Mouse (Mus musculus): ENCODE data around the gene Spock2.
"Not testable (repeated sequence)": the region's sequence is repeated elsewhere in the genome, so short reads cannot be mapped to it uniquely, and the experiment has no call there.

The Spock2 gene

GRCm38 (mm10) chr10:60148087-60148486, 42.1 kb downstream of the Spock2 start:
- DNase-seq (ENCODE audit: low spot score), result peak; percentile 92

DNA sequence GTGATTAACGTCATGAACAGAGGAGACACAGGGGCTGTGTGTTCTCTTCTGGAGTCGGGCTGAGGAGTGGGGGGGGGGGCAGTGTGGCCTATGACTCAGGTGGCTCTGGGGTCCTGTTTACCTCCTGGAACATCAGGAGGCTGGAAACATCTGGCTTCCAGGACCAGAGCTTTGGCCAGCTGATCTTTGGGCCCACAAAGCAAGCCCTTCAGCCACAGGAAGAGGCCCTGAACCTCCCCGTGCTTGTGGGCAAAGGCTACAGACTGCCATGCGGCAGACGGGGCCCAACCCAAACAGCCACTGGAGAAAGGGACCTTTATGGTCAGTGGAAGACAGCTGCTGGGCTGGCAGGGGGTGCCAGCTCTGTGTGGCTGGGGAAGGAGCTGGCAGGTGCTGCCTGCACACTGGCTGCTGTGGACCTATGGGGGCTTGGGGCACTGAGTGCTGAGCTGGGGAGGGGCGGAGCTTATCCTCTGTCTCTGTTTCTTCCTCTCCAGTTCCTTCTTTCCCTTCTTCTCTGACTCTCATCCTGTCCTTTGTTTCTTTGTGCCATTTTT, 45.2 kb downstream of the Spock2 start:
- DNase-seq (ENCODE audit: low spot score), result no peak

- DNase-seq (ENCODE audit: low spot score), result no peak
Observed at GRCm38 (mm10) chr10:60156016-60156415, 50.0 kb downstream of the Spock2 start.

DNA sequence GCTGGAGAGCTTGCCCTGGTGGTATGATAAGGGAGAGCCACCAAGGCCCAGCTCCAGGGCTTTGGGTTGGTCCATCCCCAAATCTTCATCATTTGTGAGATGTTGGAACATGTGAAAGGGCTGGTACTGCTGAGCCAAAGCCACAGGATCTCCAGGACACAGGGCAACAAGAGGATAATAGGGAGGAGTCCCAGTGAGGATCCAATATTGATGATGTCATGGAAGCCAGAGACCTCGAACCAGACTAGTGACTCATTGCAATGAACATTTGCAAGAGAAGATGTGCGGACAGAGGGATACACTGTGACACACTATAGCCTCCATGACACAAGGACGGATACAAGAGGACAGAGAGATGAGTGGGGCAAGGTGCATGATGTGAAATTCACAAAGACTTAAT, 52.1 kb downstream of the Spock2 start:
- no peak for DNase-seq (ENCODE audit: low spot score)

DNA sequence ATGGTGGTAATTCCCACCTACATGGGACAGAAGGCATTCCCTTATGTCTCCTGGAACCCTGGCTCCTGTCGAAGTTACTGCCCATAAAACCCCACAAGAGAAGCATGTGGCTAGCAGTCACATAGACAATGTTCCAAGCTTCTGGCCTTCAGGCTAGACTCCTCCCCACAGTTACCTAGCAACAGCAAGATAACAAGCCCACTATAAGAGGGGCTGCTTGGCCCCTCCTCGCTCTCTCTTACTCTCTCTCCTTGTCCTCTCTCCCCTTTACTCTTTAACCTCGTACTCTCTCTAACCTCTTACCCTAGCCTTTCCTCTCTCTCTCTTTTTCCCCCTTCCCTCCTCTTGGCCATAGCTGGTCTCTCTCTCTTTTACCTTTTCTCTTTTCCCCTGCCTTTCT, 55.4 kb downstream of the Spock2 start:
- not testable (repeated sequence) for DNase-seq (ENCODE audit: low spot score)

DNA sequence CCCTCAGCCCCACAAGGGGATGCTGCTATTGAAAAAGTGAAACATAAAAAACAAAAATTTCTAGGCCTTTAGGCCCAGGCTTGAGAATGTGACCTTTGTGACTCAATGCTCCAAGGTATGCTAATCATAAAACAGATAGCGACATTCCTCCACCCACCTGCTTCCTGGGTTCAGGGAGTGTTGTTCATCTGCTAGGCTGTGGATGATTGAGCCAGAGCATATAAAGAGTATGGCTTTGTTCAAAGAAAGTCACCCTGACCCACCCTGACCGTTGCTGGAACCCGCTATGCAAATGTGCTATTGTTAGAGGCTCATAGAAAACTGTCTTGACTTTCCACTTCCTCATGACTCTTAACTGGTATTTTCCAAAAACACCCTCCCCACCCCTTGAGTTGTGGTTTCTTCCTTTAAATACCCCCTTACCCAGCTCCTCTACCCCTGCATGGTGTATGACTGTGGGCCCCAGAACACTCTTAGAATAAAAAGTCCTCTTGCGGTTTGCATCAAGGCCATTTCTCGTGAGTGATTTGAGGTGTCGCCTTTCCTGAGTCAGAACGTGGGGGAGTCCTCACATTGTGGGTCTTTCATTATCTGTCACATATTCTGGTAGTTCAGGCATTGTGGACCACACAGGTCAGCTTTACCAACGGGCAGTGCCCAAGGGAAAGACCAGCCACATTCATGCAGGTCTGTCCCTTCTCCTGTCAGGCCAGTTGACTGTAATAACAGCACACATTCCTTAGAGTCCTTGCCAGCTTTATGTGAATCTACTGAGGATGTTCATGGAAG, 56.4 kb downstream of the Spock2 start:
- not testable (repeated sequence) for DNase-seq (ENCODE audit: low spot score)

- DNase-seq (ENCODE audit: low spot score), result no peak
Observed at GRCm38 (mm10) chr10:60162973-60163255, 56.9 kb downstream of the Spock2 start.

- no peak for DNase-seq (ENCODE audit: low spot score)
Observed at GRCm38 (mm10) chr10:60164869-60165268, 58.9 kb downstream of the Spock2 start.

DNA sequence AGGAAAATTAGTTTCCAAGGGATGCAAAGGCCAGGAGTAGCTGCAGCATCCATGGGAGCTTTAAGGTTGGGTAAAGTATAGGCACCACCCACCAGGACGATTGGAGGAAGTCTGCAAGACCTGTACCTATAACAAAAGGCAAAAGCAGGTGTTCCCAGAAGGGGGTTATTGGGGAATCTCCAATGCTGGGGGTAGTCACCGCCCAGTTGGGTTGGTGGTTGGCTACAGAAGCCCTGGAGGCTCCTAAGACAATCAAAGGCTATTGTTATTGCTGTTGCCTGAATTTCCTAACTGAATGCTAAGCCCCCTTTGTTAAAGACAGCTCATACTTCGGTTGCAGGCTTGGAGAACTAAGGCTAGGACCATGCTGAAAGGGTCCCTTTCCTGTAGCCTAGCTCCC, 60.0 kb downstream of the Spock2 start:
- no peak for DNase-seq (ENCODE audit: low spot score)

- DNase-seq (ENCODE audit: low spot score), result no peak
Observed at GRCm38 (mm10) chr10:60168306-60168705, 62.3 kb downstream of the Spock2 start.

GRCm38 (mm10) chr10:60168960-60169359, 62.9 kb downstream of the Spock2 start:
- no peak for DNase-seq (ENCODE audit: low spot score)

DNA sequence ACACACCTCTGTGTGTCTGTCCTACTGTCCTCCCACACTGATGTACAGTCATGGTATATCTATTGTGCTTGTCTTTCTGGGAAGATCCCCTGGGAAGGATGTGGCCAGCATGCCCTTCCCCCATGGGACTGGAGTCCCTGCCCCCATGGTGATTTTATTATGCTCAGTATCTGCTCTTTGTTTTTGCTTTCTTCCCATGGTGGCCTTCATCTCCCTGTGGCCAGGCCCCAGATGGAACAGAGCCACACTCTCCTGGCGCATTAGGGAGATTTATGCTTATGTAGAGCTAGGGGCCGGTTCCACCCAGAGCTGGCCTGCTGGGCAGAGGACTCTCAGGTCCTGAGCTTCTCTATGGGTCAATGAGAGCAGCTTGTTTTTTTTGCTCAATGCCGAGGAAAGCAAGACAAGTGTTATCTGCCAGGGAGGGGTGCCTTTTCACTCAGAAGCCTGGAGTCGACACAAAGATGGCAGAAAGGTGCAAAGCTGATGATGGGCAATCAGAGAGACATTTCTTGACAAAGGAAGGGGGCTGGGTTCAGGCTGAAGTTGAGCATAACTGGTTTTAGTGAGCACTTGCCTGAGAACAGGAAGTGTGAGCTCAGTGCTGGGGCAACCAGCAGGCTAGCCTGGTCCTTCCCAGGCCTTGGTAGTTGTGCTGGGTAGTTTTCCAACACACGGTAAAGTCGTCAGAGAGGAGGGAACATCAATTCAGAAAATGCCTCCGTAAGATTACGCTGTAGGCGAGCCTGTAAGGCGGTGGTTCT, 64.5 kb downstream of the Spock2 start:
- DNase-seq (ENCODE audit: low spot score), result no peak

DNA sequence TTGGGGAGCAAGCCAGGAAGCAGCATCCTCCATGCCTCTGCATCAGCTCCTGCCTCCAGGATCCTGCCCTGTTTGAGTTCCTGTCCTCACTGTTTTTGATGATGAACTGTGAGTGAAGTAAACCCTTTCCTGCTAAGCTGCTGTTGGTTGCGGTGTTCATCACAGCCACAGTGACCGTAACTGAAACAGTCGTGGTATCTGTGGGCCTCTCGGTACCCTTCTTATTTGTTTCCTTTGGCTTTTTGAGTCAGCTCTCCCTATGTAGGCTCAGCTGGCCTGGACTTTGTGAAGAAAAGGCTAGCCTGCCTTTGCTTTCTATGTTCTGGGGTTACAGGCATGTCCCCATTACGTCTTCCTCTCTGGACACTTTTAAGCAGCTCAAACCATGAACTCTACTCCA, 65.3 kb downstream of the Spock2 start:
- DNase-seq (ENCODE audit: low spot score), result no peak

DNA sequence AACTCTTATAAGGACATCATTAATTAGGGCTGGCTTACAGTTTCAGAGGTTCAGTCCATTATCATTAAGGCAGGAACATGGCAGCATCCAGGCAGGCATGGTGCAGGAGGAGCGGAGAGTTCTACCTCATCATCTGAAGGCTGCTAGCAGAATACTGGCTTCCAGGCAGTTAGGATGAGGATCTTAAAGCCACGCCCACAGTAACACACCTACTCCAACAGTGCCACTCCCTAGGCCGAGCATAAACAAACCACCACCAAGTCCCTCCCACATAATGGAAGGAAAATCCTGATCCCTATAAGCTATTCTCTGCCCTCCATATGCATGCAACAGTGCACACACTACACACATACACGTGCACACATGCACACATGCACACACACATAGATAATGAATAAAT, 66.3 kb downstream of the Spock2 start:
- no peak for DNase-seq (ENCODE audit: low spot score)

- DNase-seq (ENCODE audit: low spot score), result no peak
Observed at GRCm38 (mm10) chr10:60173035-60173434, 67.0 kb downstream of the Spock2 start.

DNA sequence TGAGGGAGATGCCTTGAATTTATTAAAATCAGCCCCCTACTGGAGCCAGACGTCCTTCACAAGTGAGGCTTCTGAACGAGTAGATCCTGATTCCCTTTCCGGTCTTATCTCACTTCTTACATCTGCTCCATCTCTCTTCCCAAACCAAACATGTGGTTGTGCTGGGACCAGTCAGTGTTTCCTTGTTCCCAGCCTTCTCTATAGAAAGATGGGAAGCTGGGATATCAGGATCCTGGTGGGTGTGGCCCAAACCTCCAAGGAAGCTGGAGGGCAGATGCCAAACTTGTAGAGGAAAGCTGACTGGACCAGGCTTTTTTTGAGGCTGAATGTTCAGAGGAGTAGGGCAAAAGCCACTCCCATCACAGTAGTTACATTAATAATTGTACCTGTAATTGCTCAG, 68.5 kb downstream of the Spock2 start:
- no peak for DNase-seq (ENCODE audit: low spot score)

DNA sequence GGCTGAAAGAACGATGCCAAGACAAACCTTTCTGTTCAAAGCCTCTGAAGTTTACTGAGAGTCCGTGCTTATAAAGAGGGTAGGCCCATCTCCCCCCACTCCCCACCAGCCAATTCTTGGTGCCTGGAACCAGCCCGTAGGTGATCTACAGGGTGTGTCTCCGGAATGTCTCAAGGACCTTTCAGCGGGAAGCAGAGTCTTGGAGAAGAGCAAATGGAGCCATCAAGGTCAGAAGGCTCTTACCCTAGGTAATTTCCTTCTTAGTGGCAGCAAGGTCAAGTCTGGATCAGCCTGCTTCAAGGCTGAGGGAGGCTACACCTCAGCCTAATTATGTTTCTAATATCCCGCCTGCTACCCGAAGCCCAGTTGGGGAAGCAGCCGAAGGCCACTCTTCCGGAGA, 69.3 kb downstream of the Spock2 start:
- DNase-seq (ENCODE audit: low spot score), result not testable (repeated sequence)
